Mouse (Mus musculus) embryonic stem cell, embryonic (primary cell): ENCODE data around the gene Sertad4.

ENCODE experiments used
- CTCF ChIA-PET, 4 experiments: fragments of 300-600 bp in 2 of 4; fragments of 350-600 bp in 2 of 4; sonication (Branson Sonifier 250); formaldehyde crosslinking; loops; one replicate each; lab custom pipeline; 2022; ENCODE audit warnings: inconsistent platforms in 2 of 4; lab: Charles Lee
- POLR2A ChIA-PET, 4 experiments: fragments of 300-600 bp in 2 of 4; fragments of 350-600 bp in 2 of 4; sonication (Branson Sonifier 250); formaldehyde crosslinking; loops; one replicate each; lab custom pipeline; 2022; ENCODE audit warnings: antibody characterized with exemption in 4 of 4, inconsistent platforms in 1 of 4; lab: Charles Lee

The Sertad4 gene

DNA sequence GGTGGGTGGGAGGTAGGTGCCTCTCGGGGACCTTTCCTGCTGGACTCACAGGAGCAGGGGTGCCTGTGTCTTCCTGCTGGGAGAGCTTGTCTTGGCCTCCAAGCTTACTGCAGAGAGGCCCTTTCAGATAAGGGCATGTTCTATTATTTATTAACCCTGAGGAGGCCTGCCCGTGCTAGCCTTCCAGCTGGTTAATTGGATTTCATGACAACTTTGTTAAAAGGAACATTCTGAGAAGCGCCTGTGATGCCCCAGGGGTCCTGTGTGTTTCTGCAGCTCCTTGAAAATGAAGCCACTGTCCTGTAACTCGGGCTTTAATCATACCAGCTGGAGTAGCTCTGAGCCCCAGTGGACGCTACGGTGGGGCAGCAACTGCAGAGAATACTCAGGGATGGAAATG lies 25.1 kb downstream of the Sertad4 start:
- POLR2A ChIA-PET: interaction anchor here in 1 of 4 experiments (0.7 kb wide), 1 partner anchor 12 kb away, joined by 4 read pairs; no protein-coding TSS in a partner anchor

DNA sequence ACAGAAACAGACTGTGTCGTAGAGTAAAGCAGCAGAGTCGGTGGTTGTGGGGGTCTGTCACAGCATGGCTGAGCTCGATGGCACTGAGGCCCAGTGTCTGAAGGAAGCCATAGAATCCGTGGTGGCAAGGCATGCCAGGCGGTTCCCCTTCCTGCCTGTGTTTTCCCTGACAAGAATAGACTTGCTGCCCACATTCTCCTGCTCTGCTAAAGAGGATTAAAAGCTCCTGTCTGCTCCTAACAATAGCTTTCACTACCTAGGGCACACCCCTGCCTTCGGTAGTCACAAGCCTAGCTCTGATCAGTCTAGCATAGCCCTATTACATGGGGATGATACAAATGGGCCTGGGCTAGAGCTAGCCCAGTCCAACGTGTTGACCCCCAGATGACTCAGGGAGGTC lies 26.6 kb downstream of the Sertad4 start:
- ChIA-PET POLR2A (no interaction called here), CTCF (no interaction called here)

More for the DNA sequence above, 25.1 kb downstream of the Sertad4 start:
- CTCF ChIA-PET: no interaction called here

DNA sequence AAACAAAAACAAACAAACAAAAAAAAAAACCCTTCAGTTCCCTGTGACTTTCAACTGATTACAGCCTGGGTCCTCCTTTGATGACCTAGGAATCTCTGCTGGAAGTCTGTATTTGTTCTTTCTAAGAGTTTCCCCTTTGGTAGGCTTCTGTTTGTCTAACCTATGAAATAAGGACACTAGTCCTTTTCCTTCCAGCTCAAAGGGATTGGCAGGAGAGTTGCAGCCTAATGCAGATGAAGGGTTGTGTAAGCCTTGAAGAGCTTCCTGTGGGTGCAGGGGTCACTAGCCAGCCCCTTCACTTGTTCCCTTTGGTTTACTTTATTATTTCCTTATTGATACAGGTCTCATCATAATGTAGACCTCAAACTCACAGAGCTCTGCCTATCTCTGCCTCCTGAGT lies 27.6 kb downstream of the Sertad4 start:
- ChIA-PET POLR2A (interaction anchor here in 2 of 4 experiments (0.5 to 1.1 kb wide), 2 partner anchors 26 to 31 kb away, joined by 3 read pairs; no protein-coding TSS in a partner anchor), CTCF (no interaction called here)

DNA sequence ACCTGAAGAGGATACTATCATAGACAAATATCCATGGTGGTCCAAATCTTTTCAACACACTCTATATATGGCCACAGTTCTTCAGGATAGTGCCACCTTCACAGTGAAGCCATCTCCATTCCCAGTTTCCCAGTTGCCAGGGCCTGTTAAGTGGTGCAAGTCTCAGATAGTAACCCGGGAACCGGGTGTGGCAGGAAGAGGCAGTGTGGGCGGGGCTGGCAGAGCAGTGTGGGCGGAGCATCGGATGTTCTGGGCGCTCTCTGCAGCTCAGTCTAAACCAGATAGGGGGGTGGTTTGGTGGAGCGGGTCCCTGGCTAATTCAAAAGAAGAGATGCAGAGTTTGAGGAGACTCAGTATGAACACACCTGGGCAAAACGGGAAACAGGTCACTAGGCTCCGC lies 29.8 kb downstream of the Sertad4 start:
- POLR2A ChIA-PET: interaction anchor here in 2 of 4 experiments (1.0 to 1.6 kb wide), 2 partner anchors 9 to 31 kb away, joined by 3 to 4 read pairs; no protein-coding TSS in a partner anchor
- CTCF ChIA-PET: interaction anchor here in 1 of 4 experiments (1.4 kb wide), 1 partner anchor 36 kb away, joined by 3 read pairs; no protein-coding TSS in a partner anchor

DNA sequence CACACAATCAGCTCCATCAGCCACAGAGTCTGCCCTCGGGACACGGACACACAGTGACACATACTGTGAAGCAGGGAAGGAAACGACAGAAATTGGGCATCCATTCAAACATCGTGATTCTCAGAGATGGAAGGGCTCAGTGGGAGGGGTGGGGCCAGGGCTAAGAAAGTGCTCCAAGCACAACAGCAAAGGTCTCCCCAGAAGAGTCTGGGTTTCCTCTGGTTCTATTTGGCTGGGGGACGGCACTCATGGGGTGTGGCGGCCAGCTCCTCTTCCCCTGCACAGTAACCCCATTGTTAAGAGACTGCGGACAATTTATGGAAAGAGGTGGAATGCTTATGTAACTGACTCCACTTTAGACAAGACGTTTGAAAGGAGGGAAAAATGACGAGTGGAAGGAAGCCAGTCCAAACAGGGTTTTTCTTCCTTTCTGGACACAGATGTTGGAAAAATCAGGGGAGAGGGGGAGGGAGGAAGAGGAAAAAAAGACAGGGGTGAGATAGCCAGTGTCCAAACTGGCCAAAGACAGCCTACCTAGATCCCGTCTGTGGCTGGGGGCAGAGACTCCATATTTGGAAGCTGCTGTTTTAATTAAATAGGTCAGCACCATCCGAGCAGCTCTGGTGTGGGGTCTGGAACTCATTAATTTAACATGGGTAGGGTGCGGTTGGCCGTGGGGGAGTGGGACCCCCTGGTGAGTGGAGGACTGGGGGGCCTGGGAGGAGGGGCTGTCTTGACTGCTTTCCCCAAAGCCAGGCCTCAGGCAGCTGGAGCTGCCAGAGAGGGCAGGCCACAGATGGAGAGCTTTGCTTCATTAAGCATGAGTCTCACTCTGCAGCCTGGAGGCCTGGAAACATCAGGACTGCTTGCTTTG lies 32.7 kb downstream of the Sertad4 start:
- ChIA-PET POLR2A (interaction anchor here in 3 of 4 experiments (0.7 to 1.5 kb wide), 5 partner anchors 10 to 345 kb away, joined by 3 to 4 read pairs (median 3); no protein-coding TSS in a partner anchor), CTCF (interaction anchor here in 2 of 4 experiments (0.6 kb wide), 3 partner anchors 83 to 434 kb away, joined by 4 to 15 read pairs (median 4); partner anchors contain the start of gene Diexf (in 1 of the 2))

DNA sequence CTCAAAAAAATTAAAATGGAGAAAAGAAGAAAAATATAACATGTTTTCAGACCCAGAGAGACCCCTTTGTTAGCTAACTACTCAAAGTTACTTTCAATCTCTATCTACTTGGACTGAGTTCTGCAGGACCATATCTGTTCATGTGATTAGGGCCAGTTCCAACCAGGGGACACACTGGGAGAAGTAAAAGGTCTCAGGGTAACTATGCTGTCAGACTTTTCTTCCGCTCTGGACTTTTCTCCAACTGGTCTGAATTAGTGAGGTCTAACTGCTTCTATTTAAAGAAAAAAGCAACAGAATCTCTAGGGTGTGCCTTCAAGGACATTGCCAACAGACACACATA lies 33.3 kb downstream of the Sertad4 start:
- ChIA-PET CTCF (no interaction called here), POLR2A (interaction anchor here in 1 of 4 experiments (1.3 kb wide), 1 partner anchor 10 kb away, joined by 3 read pairs; no protein-coding TSS in a partner anchor)

DNA sequence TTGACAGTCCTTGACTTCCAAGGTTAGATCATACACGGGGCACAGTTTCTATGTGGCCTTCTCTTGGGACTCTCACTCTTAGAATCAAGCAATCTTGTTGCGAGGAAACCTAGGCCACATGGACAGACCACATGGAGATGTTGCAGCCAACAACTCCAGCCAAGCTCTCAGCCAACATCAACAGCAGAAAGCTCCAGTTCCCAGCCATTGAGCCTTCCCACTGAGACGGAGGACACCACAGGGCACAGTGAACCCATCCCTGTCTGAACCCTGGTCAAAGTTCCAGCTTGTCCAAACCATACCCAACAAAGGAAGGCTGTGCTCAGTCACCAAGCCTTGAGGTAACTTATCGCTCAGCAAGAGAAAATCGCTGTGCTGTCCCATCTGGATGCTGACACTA lies 37.2 kb downstream of the Sertad4 start:
- ChIA-PET POLR2A (interaction anchor here in 1 of 4 experiments (1.3 to 1.9 kb wide), 2 partner anchors 15 to 20 kb away, joined by 4 to 7 read pairs; no protein-coding TSS in a partner anchor), CTCF (interaction anchor here in 1 of 4 experiments (0.5 kb wide), 1 partner anchor 23 kb away, joined by 4 read pairs; no protein-coding TSS in a partner anchor)

DNA sequence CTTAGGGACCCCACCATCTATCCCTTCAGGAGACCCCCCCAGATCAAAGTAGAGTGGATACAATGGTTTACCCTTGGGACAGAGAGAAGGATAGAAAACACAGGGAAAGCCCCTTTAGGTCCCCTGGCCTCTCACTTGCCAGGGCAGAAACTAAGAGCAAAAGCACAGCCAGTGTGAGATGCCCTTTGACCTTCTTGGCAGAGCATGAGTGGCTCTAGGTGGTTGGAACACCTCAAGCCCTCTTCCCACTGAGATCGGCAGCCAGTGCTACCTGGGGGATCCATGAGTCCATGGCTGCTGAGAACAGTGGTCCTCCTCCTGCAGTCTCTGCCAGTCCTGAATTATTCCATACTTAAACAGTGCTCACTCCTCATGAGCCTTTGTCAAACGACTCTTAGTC lies 39.8 kb downstream of the Sertad4 start:
- CTCF ChIA-PET: interaction anchor here in 1 of 4 experiments (0.6 kb wide), 1 partner anchor 63 kb away, joined by 10 read pairs; no protein-coding TSS in a partner anchor
- POLR2A ChIA-PET: interaction anchor here in 1 of 4 experiments (0.6 kb wide), 1 partner anchor 65 kb away, joined by 12 read pairs; no protein-coding TSS in a partner anchor

DNA sequence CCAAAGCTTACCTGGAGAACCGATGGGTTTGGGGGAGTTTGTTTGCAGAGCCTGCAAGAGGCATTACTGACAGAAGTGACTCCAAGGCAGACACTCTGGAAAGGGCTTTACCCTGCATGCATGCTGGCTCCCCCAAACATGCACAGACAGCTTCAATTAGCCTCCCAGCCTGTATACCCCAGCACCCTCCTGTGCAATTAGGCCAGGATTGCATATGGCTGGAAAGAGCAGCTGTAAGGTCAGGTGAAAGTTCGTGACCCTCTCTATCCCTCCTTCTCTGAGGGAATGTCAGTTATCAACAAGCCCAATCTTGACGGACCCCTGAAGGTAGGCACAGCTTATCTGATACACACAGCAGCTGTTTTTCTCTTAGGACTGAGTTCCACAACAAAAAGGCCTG lies 40.9 kb downstream of the Sertad4 start:
- ChIA-PET CTCF (interaction anchor here in 1 of 4 experiments (0.7 kb wide), 1 partner anchor 20 kb away, joined by 3 read pairs; no protein-coding TSS in a partner anchor), POLR2A (no interaction called here)

DNA sequence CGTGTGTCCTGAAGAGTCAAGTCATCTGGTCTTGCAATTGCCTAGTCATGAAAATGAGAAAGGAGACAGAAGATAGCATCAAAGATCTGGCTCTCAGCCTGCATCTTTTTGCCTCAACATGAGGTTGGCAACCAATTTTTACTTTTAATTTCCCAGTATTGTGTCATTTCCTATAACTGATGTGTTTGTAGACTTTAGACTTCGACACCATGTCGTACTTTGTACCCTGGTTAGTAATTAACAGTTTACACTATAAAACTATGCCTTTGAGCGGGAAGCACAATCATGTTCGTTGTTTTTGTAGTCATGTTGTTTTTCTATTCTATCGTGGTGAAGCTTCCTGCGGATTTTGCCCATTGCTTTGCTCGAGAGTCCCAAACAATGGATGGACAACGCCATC lies 42.8 kb downstream of the Sertad4 start:
- ChIA-PET CTCF (interaction anchor here in 1 of 4 experiments (0.7 kb wide), 1 partner anchor 17 kb away, joined by 3 read pairs; no protein-coding TSS in a partner anchor), POLR2A (interaction anchor here in 2 of 4 experiments (0.8 to 1.2 kb wide), 2 partner anchors 10 to 28 kb away, joined by 3 read pairs; no protein-coding TSS in a partner anchor)

DNA sequence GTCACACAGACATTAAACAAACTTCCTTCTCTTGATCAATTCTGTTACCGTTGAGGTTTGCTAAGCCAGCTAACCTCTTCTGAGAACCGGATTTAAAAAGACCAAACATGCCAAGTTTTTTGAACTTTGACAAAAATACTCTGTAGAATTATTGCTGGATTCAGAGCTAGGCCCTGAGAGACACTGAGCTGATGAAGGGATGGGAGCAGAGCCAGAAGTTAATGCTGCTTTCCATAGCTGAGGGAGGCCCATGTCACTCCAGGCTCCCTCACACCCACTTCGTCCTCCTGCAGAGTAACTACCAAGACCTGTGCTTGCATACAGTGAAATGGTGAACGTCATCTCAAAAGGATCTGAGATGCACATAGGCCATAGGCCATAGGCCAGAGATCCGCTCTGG lies 43.3 kb downstream of the Sertad4 start:
- ChIA-PET POLR2A (interaction anchor here in 2 of 4 experiments (0.6 to 1.2 kb wide), 2 partner anchors 11 to 76 kb away, joined by 3 read pairs; no protein-coding TSS in a partner anchor), CTCF (no interaction called here)

DNA sequence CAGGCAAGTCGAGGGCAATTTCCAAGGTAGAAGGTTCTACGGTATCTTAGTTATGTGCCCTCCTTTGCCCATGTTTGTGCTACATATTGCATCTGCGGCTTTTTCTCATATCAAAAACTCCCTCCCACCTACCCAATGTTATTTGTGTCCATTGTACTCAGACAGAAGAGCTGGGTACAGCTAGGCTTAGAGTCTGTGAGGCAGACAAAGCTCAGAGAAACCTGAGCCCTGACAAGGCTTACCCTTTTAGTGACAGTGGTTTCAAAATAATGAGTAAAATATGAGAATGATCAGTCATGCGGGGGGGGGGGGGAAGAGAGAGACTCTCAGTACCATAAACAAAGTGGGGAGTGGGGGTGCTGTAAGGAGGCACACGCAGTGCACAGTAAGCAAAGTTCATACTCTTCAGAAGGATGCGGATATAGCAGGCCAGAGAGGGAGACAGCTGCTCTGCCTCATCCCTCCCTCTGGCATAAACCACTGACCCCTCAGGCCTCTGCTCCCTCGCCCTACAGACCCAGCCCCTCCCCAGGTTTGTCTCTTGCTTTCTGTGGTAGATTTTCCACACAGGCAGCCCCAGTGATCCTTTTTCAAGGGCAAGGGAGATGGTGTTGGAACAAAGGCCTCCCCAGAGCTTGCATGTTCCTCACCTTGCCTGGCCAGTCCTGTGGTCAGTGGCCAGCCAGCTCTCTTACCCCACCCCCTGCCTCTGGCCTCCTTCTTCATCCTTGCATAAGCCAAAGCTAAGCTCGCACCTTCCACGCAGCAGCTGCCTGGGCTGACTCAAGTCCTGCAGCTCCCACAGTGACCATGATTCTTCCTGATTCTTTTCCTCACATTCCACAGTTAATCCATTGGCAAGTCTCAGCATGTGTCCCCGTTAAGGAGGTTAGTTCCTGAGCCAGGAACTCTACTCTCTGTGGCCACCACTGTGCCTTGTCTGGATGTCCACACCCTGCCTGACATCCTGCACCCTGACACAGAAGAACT lies 49.1 kb downstream of the Sertad4 start:
- ChIA-PET POLR2A (interaction anchor here in 3 of 4 experiments (0.6 to 1.8 kb wide), 6 partner anchors 11 to 940 kb away, joined by 3 to 12 read pairs (median 4); no protein-coding TSS in a partner anchor), CTCF (interaction anchor here in 2 of 4 experiments (0.6 to 1.4 kb wide), 3 partner anchors 11 to 27 kb away, joined by 3 to 6 read pairs (median 4); no protein-coding TSS in a partner anchor)

DNA sequence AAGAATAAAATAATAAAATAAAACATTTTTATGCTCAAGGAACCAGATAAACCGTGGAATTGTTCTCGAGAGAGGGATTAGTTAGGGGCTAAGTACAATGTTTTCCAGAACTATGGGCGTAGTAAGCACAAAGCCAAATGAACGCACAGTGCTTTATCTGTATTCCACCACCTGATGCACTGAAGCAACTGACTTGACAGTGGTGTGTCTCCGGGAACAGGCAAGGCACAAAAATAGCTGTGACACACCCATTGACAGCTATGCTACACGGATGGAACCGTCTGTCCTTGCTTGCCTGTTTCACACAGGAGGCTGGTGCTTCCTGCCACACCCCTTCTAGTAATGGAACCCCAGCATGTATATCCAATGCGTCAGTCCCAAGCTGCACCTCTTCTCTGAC lies 55.2 kb downstream of the Sertad4 start:
- ChIA-PET POLR2A (interaction anchor here in 1 of 4 experiments (0.6 to 1.3 kb wide), 3 partner anchors 9 to 58 kb away, joined by 3 to 5 read pairs (median 3); no protein-coding TSS in a partner anchor), CTCF (interaction anchor here in 2 of 4 experiments (0.6 kb wide), 2 partner anchors 591 to 950 kb away, joined by 3 to 8 read pairs; no protein-coding TSS in a partner anchor)

DNA sequence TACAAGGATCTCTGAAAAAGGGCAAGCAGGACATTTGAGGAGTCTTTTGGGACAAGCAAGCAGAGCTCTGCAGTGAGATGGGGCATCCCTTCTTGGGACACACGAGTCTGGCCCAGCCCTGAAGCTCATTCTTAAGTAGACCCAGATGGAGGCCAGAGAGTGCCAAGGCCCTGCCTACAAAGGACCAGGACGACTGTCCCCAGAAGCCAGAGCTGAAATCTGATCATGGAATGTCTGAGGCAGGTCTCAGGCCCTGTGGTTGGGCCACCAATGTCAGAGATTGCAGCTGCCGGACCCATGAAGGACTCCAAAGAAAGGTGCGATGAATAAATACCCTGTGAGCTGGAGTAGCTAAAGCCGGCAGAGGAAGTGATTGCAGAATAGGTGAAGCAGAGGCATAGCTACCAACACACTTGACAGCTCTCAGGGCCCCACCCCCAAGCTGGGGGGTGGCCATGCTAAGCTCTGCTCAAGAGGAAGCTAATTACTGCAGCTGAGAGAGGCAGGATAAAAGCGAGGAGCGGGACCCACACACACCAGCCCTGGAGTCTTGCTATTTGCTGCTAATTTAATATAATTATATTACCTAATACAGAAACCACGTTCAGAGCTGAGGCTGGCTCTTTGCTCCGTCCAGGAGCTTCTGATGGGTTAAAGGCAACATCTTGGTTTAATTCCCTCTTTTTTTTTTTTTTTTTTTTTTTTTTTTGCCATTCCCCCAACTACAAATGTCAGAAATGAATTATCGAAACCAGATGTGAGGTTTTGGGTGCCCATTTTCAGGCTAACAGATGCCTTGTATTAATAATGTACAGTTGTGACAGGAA lies 56.2 kb downstream of the Sertad4 start:
- POLR2A ChIA-PET: interaction anchor here in 2 of 4 experiments (0.7 to 1.7 kb wide), 3 partner anchors 10 to 300 kb away, joined by 3 to 4 read pairs (median 3); no protein-coding TSS in a partner anchor
- CTCF ChIA-PET: interaction anchor here in 3 of 4 experiments (0.6 to 2.1 kb wide), 5 partner anchors 9 to 590 kb away, joined by 3 to 7 read pairs (median 4); no protein-coding TSS in a partner anchor

DNA sequence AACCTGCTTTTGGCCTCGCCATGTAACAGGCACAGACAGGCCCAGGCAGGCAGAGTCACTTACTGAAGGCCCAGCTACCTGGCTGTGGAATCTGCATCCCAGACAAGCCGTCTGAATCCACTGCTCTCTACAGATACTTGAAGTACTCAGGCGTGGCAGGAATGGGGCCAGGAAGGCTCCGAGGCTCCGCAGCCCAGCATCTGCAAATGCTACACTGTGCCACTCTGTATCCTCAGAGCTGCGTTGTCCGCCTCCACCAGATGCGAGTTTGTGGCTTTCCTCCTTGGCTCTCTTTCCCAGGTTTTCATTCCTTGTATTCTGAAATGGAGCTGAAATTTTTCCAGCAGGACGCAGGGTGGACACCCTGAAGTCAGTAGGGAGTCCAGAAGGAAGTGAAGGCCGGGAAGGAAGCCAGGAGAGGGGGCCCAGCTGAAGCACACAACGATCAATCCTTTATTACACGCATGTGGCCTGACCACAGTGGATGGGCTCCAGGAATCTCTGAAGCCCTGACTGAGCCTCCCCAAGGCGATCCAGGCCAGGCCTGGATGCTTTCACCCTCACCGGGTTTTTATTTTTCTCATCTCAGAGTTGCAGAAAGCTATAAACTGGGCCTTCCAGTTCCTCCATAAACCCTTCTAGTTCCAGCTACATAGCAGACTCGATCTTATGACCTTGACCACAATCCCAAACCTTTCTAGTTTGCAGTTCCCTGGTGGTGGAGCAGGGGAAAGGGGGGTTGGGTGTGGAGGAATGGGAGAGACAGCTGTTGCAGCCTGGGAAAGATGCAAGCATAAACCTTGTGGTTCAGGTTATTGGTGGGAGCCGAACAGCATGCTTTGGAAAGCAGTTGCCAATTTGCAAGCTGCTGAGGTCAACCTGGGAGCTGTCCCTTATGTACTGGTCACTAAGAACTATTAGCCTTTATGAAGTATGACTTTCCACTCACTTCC lies 57.1 kb downstream of the Sertad4 start:
- POLR2A ChIA-PET: interaction anchor here in 2 of 4 experiments (1.0 to 1.7 kb wide), 3 partner anchors 9 to 53 kb away, joined by 3 to 4 read pairs (median 4); no protein-coding TSS in a partner anchor
- CTCF ChIA-PET: interaction anchor here in 3 of 4 experiments (0.6 to 2.1 kb wide), 3 partner anchors 8 to 53 kb away, joined by 6 to 7 read pairs (median 7); no protein-coding TSS in a partner anchor
